Mouse (Mus musculus) heart, embryonic 16.5 days (tissue): ENCODE data around the gene Hoga1. TPM values are rescaled to one million over a fixed set of nuclear protein-coding genes. Genes with fewer than 3 reads are reported as not detected.

Source experiments
- ATAC-seq: fragments of 200-750 bp; cut with Nextera tagmentation; replicated peaks from 2 replicates; pipeline ENCODE4 v1.8.0; 2017; ENCODE audit warnings: moderate number of reproducible peaks; ENCODE audit not compliant: insufficient read depth, low FRiP score; ENCODE audit errors: extremely low read depth
- H3K27ac ChIP-seq: fragments of 300-500 bp; sonication (generic); 2 replicates; pipeline ENCODE4 v1.5.1; 2014; ENCODE audit warnings: mild to moderate bottlenecking, low read length, control low read depth, moderate library complexity
- H3K27me3 ChIP-seq: fragments of 300-500 bp; sonication (generic); 2 replicates; pipeline ENCODE4 v1.6.1; 2014; ENCODE audit warnings: low read length, mixed read lengths; ENCODE audit not compliant: control insufficient read depth, insufficient read depth
- H3K36me3 ChIP-seq: fragments of 300-500 bp; sonication (generic); 2 replicates; pipeline ENCODE4 v1.6.1; 2014; ENCODE audit not compliant: control insufficient read depth, insufficient read depth
- H3K4me1 ChIP-seq: fragments of 300-500 bp; sonication (generic); 2 replicates; pipeline ENCODE4 v1.6.1; 2014; ENCODE audit warnings: low read length, mixed read lengths; ENCODE audit not compliant: control insufficient read depth, insufficient read depth
- H3K4me2 ChIP-seq: fragments of 300-500 bp; sonication (generic); 2 replicates; pipeline ENCODE4 v1.6.1; 2014; ENCODE audit warnings: low read depth, mild to moderate bottlenecking, control low read depth, low read length
- H3K4me3 ChIP-seq: fragments of 300-500 bp; sonication (generic); 2 replicates; pipeline ENCODE4 v1.5.1; 2014; ENCODE audit warnings: mild to moderate bottlenecking, control low read depth, low read length
- H3K9ac ChIP-seq: fragments of 300-500 bp; sonication (generic); 2 replicates; pipeline ENCODE4 v1.6.1; 2014; ENCODE audit warnings: low read length, control low read depth
- H3K9me3 ChIP-seq: fragments of 300-500 bp; sonication (generic); replicated peaks from 2 replicates; pipeline ENCODE4 v1.6.1; 2016; ENCODE audit warnings: low read length; ENCODE audit not compliant: control insufficient read depth
- WGBS: fragments of 180-500 bp; shearing (Covaris S2); extraction: QIAGEN DNeasy Blood & Tissue Kit; methylation state at CpG from one replicate; pipeline ENCODE4 v1.1.7; 2014; 5-methylcytosine and 5-hydroxymethylcytosine counted together
- polyA plus RNA-seq: library from polyadenylated mRNA; unstranded; fragments of >200 nt; fragmentation: Nextera tagmentation; extraction: Ambion mirVana; gene quantifications from 2 replicates; pipeline ENCODE4 v1.2.1, GENCODE M21; 2015

Hoga1 gene
- polyA plus RNA-seq, 1 experiment from 2014 or later = 0.49 TPM

GRCm38 (mm10) chr19:42017399-42018247 is 27.8 kb upstream of the Hoga1 start:
- Histone ChIP-seq H3K27me3 (no peaks in the 10 kb centered on the region), H3K4me1 (peaks cover 30% of the 10 kb centered on the region), H3K9ac (0 out of 2 replicates have a peak overlapping the region, but pooled peaks have one; percentile 21), H3K36me3 (no peaks in the 10 kb centered on the region), H3K4me3 (no peak overlapping the region), H3K4me2 (no peak overlapping the region), H3K27ac (peak overlapping the region; percentile 85), H3K9me3 (no peaks in the 10 kb centered on the region)
- ATAC-seq = peak; percentile 70
- 45% methylated on average over 8 of the region's 8 CpGs for WGBS

- Histone ChIP-seq H3K9ac (no peak overlapping the region), H3K9me3 (no peaks in the 10 kb centered on the region), H3K4me3 (no peak overlapping the region), H3K4me2 (no peak overlapping the region), H3K27ac (peak overlapping the region; percentile 85), H3K36me3 (no peaks in the 10 kb centered on the region), H3K4me1 (peaks cover 32% of the 10 kb centered on the region), H3K27me3 (no peaks in the 10 kb centered on the region)
- 0 out of 2 replicates have a peak, but pooled peaks have one; percentile 19 for ATAC-seq
- 41% methylated on average over 4 of the region's 4 CpGs for WGBS
These were observed 26.3 kb upstream of the Hoga1 start for GRCm38 (mm10) chr19:42019011-42019522.

GRCm38 (mm10) chr19:42021681-42022541 is 23.5 kb upstream of the Hoga1 start:
- ATAC-seq = no peak
- peak overlapping the region; percentile 58 for H3K27ac ChIP-seq
- H3K4me1 ChIP-seq = peaks cover 27% of the 10 kb centered on the region
- no peaks in the 10 kb centered on the region for H3K36me3 ChIP-seq
- no peaks in the 10 kb centered on the region for H3K9me3 ChIP-seq
- 60% methylated on average over 10 of the region's 10 CpGs for WGBS
- H3K9ac ChIP-seq = no peak overlapping the region
- no peak overlapping the region for H3K4me3 ChIP-seq
- no peaks in the 10 kb centered on the region for H3K27me3 ChIP-seq
- H3K4me2 ChIP-seq = no peak overlapping the region

GRCm38 (mm10) chr19:42022542-42022848 is 22.9 kb upstream of the Hoga1 start:
- no peak overlapping the region for H3K4me3 ChIP-seq
- no peaks in the 10 kb centered on the region for H3K36me3 ChIP-seq
- H3K9me3 ChIP-seq = no peaks in the 10 kb centered on the region
- H3K4me2 ChIP-seq = no peak overlapping the region
- no peak for ATAC-seq
- no peaks in the 10 kb centered on the region for H3K27me3 ChIP-seq
- H3K27ac ChIP-seq = peak overlapping the region; percentile 58
- peaks cover 21% of the 10 kb centered on the region for H3K4me1 ChIP-seq
- H3K9ac ChIP-seq = no peak overlapping the region
- WGBS = 63% methylated on average over 2 of the region's 2 CpGs

GRCm38 (mm10) chr19:42026158-42026557 is 19.3 kb upstream of the Hoga1 start:
- ATAC-seq = peak; percentile 67; the same call in 1 of the 2 replicates
- H3K27ac ChIP-seq = no peak overlapping the region
- H3K4me1 ChIP-seq = peaks cover 16% of the 10 kb centered on the region
- 2% methylated on average over 5 of the region's 5 CpGs for WGBS
- H3K9ac ChIP-seq = no peak overlapping the region
- no peak overlapping the region for H3K4me3 ChIP-seq
- no peak overlapping the region for H3K4me2 ChIP-seq
- H3K36me3 ChIP-seq = no peaks in the 10 kb centered on the region
- H3K9me3 ChIP-seq = no peaks in the 10 kb centered on the region
- no peaks in the 10 kb centered on the region for H3K27me3 ChIP-seq

- Histone ChIP-seq H3K27me3 (no peaks in the 10 kb centered on the region), H3K4me1 (peaks cover 12% of the 10 kb centered on the region), H3K9me3 (no peaks in the 10 kb centered on the region), H3K36me3 (peaks cover 3% of the 10 kb centered on the region; the same call in 1 of the 2 replicates), H3K4me2 (no peak overlapping the region), H3K27ac (no peak overlapping the region), H3K9ac (no peak overlapping the region), H3K4me3 (no peak overlapping the region)
- ATAC-seq = no peak
- 79% methylated on average over 5 of the region's 5 CpGs for WGBS
These were observed 14.3 kb upstream of the Hoga1 start for GRCm38 (mm10) chr19:42031112-42031511.

GRCm38 (mm10) chr19:42033611-42034010 is 11.8 kb upstream of the Hoga1 start:
- Histone ChIP-seq H3K36me3 (peaks cover 3% of the 10 kb centered on the region; the same call in 1 of the 2 replicates), H3K4me3 (no peak overlapping the region), H3K4me1 (peaks cover 12% of the 10 kb centered on the region), H3K27ac (no peak overlapping the region), H3K9me3 (no peaks in the 10 kb centered on the region), H3K27me3 (no peaks in the 10 kb centered on the region), H3K4me2 (no peak overlapping the region), H3K9ac (no peak overlapping the region)
- ATAC-seq = no peak
- 84% methylated on average over 14 of the region's 14 CpGs for WGBS

GRCm38 (mm10) chr19:42034146-42034775 is 11.1 kb upstream of the Hoga1 start:
- H3K9me3 ChIP-seq = no peaks in the 10 kb centered on the region
- H3K27me3 ChIP-seq = no peaks in the 10 kb centered on the region
- ATAC-seq = no peak
- peaks cover 3% of the 10 kb centered on the region; the same call in 1 of the 2 replicates for H3K36me3 ChIP-seq
- H3K9ac ChIP-seq = no peak overlapping the region
- no peak overlapping the region for H3K4me2 ChIP-seq
- WGBS = 62% methylated on average over 9 of the region's 9 CpGs
- H3K27ac ChIP-seq = no peak overlapping the region
- H3K4me1 ChIP-seq = peaks cover 12% of the 10 kb centered on the region
- H3K4me3 ChIP-seq = no peak overlapping the region
